Mouse (Mus musculus): Measurements from ENCODE around the gene Foxp1. TPM values are rescaled to one million over a fixed set of nuclear protein-coding genes. Genes with fewer than 3 reads are reported as not detected.

The Foxp1 gene
- polyA plus RNA-seq, 1 experiment from 2014 or later, result 52.4 TPM

- H3K4me3 ChIP-seq (ENCODE audit: low read depth, low read length), result no peak overlapping the region
- H3K9ac ChIP-seq (replicated peaks; ENCODE audit: low read depth, low read length), result no peak overlapping the region
- no peaks in the 10 kb centered on the region for H3K36me3 ChIP-seq (ENCODE audit: control insufficient read depth, insufficient read depth, low read length)
- no peak overlapping the region for H3K4me2 ChIP-seq (ENCODE audit: low read depth, low read length)
- ATAC-seq (ENCODE audit: low read depth), result no peak
- no peak overlapping the region for H3K27ac ChIP-seq (ENCODE audit: low read depth, low read length)
- peaks cover 8% of the 10 kb centered on the region; the same call in 1 of the 2 replicates for H3K4me1 ChIP-seq (ENCODE audit: control insufficient read depth, insufficient read depth, low read length)
- no peaks in the 10 kb centered on the region for H3K9me3 ChIP-seq (ENCODE audit: control insufficient read depth, low read length)
- WGBS, result 30% methylated on average over 2 of the region's 2 CpGs
- no peaks in the 10 kb centered on the region for H3K27me3 ChIP-seq (ENCODE audit: control insufficient read depth, insufficient read depth, low read length)
Observed at GRCm38 (mm10) chr6:99263886-99264185, 258.7 kb downstream of the Foxp1 start.

DNA sequence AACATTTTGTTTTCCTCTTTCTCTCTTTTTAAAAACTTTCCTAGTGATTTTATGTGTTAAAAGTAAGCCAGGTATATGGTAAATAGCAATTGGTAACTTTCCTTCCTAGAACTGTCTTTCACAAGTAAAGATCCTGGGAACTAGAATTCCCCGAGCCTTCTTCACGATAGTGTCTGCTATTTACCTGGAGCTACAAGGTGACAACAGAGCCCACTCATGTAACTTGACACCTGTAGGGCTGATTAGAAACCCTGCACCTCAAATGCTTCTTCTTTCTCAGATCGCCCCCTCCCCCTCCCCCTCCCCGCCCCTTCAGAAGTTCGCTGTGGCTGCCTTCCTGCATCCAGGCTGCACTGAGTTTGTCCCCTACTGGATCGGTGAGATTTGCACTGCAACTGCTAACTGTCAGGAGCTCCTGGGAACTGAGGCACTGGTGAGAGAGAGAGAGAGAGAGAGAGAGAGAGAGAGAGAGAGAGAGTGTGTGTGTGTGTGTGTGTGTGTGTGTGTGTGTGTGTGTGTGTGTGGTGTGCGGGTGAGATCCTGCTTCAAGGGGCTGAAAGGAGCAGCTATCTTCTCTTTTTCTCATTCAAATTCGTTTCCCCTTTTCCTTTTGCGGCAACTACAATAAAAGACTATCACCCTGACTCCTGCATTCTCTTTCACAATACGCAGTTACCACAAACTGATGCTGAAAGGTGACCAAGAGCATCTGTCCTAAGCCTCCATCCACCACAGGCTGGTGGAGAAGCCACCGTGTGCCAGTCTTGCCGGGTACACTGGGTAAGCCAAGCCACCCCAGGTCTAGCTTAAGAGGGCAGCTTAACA lies 259.2 kb downstream of the Foxp1 start:
- Histone ChIP-seq H3K9me3 (ENCODE audit: control insufficient read depth, low read length) (no peaks in the 10 kb centered on the region), H3K4me3 (ENCODE audit: low read depth, low read length) (no peak overlapping the region), H3K27ac (ENCODE audit: low read depth, low read length) (no peak overlapping the region), H3K4me2 (ENCODE audit: low read depth, low read length) (no peak overlapping the region), H3K9ac (replicated peaks; ENCODE audit: low read depth, low read length) (no peak overlapping the region), H3K4me1 (ENCODE audit: control insufficient read depth, insufficient read depth, low read length) (peaks cover 8% of the 10 kb centered on the region; the same call in 1 of the 2 replicates), H3K36me3 (ENCODE audit: control insufficient read depth, insufficient read depth, low read length) (no peaks in the 10 kb centered on the region), H3K27me3 (ENCODE audit: control insufficient read depth, insufficient read depth, low read length) (no peaks in the 10 kb centered on the region)
- WGBS, result 16% methylated on average over 12 of the region's 12 CpGs
- no peak for ATAC-seq (ENCODE audit: low read depth)

DNA sequence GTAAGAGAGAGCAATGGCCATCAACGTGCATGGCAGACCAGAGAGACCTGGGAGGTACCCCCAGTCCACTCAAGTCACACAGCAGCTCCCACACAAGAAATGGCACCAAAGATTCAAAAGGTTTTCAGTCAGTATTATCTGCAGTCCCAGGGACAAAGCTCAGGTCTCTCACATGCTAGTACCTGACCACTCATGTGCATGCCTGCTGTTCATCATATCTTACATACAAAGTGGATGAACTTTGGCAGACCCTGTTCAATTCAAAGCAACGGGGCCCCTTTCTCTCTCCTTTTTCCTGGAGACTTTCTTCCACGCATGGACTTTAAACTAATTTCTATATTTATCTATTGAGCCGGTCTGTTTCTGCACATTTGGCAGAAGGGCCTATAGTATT lies 260.8 kb downstream of the Foxp1 start:
- 62% methylated on average over 4 of the region's 4 CpGs for WGBS
- Histone ChIP-seq H3K36me3 (ENCODE audit: control insufficient read depth, insufficient read depth, low read length) (no peaks in the 10 kb centered on the region), H3K9ac (replicated peaks; ENCODE audit: low read depth, low read length) (no peak overlapping the region)

GRCm38 (mm10) chr6:99260941-99261736 lies 261.4 kb downstream of the Foxp1 start:
- Histone ChIP-seq H3K27me3 (ENCODE audit: control insufficient read depth, insufficient read depth, low read length) (no peaks in the 10 kb centered on the region), H3K9me3 (ENCODE audit: control insufficient read depth, low read length) (no peaks in the 10 kb centered on the region), H3K4me1 (ENCODE audit: control insufficient read depth, insufficient read depth, low read length) (peaks cover 8% of the 10 kb centered on the region; the same call in 1 of the 2 replicates), H3K27ac (ENCODE audit: low read depth, low read length) (no peak overlapping the region), H3K4me3 (ENCODE audit: low read depth, low read length) (no peak overlapping the region), H3K36me3 (ENCODE audit: control insufficient read depth, insufficient read depth, low read length) (no peaks in the 10 kb centered on the region), H3K4me2 (ENCODE audit: low read depth, low read length) (no peak overlapping the region), H3K9ac (replicated peaks; ENCODE audit: low read depth, low read length) (no peak overlapping the region)
- 62% methylated on average over 11 of the region's 11 CpGs for WGBS
- ATAC-seq (ENCODE audit: low read depth), result no peak

More for the DNA sequence above, 260.8 kb downstream of the Foxp1 start:
- Histone ChIP-seq H3K27ac (ENCODE audit: low read depth, low read length) (no peak overlapping the region), H3K4me2 (ENCODE audit: low read depth, low read length) (no peak overlapping the region), H3K4me1 (ENCODE audit: control insufficient read depth, insufficient read depth, low read length) (peaks cover 8% of the 10 kb centered on the region; the same call in 1 of the 2 replicates), H3K27me3 (ENCODE audit: control insufficient read depth, insufficient read depth, low read length) (no peaks in the 10 kb centered on the region), H3K4me3 (ENCODE audit: low read depth, low read length) (no peak overlapping the region), H3K9me3 (ENCODE audit: control insufficient read depth, low read length) (no peaks in the 10 kb centered on the region)
- ATAC-seq (ENCODE audit: low read depth), result no peak

GRCm38 (mm10) chr6:99258346-99258745 lies 264.2 kb downstream of the Foxp1 start:
- no peaks in the 10 kb centered on the region for H3K36me3 ChIP-seq (ENCODE audit: control insufficient read depth, insufficient read depth, low read length)
- H3K9me3 ChIP-seq (ENCODE audit: control insufficient read depth, low read length), result no peaks in the 10 kb centered on the region
- H3K9ac ChIP-seq (replicated peaks; ENCODE audit: low read depth, low read length), result no peak overlapping the region
- no peak overlapping the region for H3K4me2 ChIP-seq (ENCODE audit: low read depth, low read length)
- no peaks in the 10 kb centered on the region for H3K4me1 ChIP-seq (ENCODE audit: control insufficient read depth, insufficient read depth, low read length)
- 77% methylated on average over 5 of the region's 5 CpGs for WGBS
- H3K27me3 ChIP-seq (ENCODE audit: control insufficient read depth, insufficient read depth, low read length), result no peaks in the 10 kb centered on the region
- no peak for ATAC-seq (ENCODE audit: low read depth)
- no peak overlapping the region for H3K27ac ChIP-seq (ENCODE audit: low read depth, low read length)
- no peak overlapping the region for H3K4me3 ChIP-seq (ENCODE audit: low read depth, low read length)

GRCm38 (mm10) chr6:99257676-99258075 lies 264.8 kb downstream of the Foxp1 start:
- no peaks in the 10 kb centered on the region for H3K36me3 ChIP-seq (ENCODE audit: control insufficient read depth, insufficient read depth, low read length)
- no peak overlapping the region for H3K9ac ChIP-seq (replicated peaks; ENCODE audit: low read depth, low read length)
- no peaks in the 10 kb centered on the region for H3K4me1 ChIP-seq (ENCODE audit: control insufficient read depth, insufficient read depth, low read length)
- 86% methylated on average over 2 of the region's 2 CpGs for WGBS
- H3K27me3 ChIP-seq (ENCODE audit: control insufficient read depth, insufficient read depth, low read length), result no peaks in the 10 kb centered on the region
- H3K4me2 ChIP-seq (ENCODE audit: low read depth, low read length), result no peak overlapping the region
- H3K4me3 ChIP-seq (ENCODE audit: low read depth, low read length), result no peak overlapping the region
- no peak overlapping the region for H3K27ac ChIP-seq (ENCODE audit: low read depth, low read length)
- H3K9me3 ChIP-seq (ENCODE audit: control insufficient read depth, low read length), result no peaks in the 10 kb centered on the region
- no peak for ATAC-seq (ENCODE audit: low read depth)

DNA sequence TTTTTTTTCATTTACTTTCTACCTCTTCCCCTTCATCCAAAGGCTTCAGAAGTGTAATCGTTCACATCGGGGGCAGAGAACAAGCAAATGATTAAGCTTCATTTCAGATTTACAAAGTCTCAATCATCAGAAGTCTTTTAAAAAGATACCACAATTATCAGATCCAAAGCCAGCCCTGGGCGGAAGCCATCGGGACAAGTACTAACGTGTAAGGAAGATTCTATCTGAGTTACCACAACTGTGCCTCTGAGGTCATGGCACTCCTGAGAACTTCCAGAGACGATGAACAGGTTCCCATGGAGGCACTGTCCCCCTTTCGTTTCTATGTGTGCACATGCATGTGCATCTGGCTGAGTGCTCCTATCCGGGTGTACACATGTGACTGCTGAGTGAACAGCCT lies 269.2 kb downstream of the Foxp1 start:
- ATAC-seq (ENCODE audit: low read depth), result no peak
- WGBS, result 92% methylated on average over 8 of the region's 8 CpGs

GRCm38 (mm10) chr6:99252816-99253215 lies 269.7 kb downstream of the Foxp1 start:
- no peak overlapping the region for H3K4me2 ChIP-seq (ENCODE audit: low read depth, low read length)
- H3K27me3 ChIP-seq (ENCODE audit: control insufficient read depth, insufficient read depth, low read length), result no peaks in the 10 kb centered on the region
- no peak overlapping the region for H3K4me3 ChIP-seq (ENCODE audit: low read depth, low read length)
- no peak for ATAC-seq (ENCODE audit: low read depth)
- no peak overlapping the region for H3K9ac ChIP-seq (replicated peaks; ENCODE audit: low read depth, low read length)
- H3K9me3 ChIP-seq (ENCODE audit: control insufficient read depth, low read length), result no peaks in the 10 kb centered on the region
- no peaks in the 10 kb centered on the region for H3K36me3 ChIP-seq (ENCODE audit: control insufficient read depth, insufficient read depth, low read length)
- WGBS, result 93% methylated on average over 5 of the region's 5 CpGs
- H3K4me1 ChIP-seq (ENCODE audit: control insufficient read depth, insufficient read depth, low read length), result no peaks in the 10 kb centered on the region
- no peak overlapping the region for H3K27ac ChIP-seq (ENCODE audit: low read depth, low read length)

More for the DNA sequence above, 269.2 kb downstream of the Foxp1 start:
- Histone ChIP-seq H3K9me3 (ENCODE audit: control insufficient read depth, low read length) (no peaks in the 10 kb centered on the region), H3K27ac (ENCODE audit: low read depth, low read length) (no peak overlapping the region), H3K4me2 (ENCODE audit: low read depth, low read length) (no peak overlapping the region), H3K9ac (replicated peaks; ENCODE audit: low read depth, low read length) (no peak overlapping the region), H3K36me3 (ENCODE audit: control insufficient read depth, insufficient read depth, low read length) (no peaks in the 10 kb centered on the region), H3K4me1 (ENCODE audit: control insufficient read depth, insufficient read depth, low read length) (no peaks in the 10 kb centered on the region), H3K27me3 (ENCODE audit: control insufficient read depth, insufficient read depth, low read length) (no peaks in the 10 kb centered on the region), H3K4me3 (ENCODE audit: low read depth, low read length) (no peak overlapping the region)

DNA sequence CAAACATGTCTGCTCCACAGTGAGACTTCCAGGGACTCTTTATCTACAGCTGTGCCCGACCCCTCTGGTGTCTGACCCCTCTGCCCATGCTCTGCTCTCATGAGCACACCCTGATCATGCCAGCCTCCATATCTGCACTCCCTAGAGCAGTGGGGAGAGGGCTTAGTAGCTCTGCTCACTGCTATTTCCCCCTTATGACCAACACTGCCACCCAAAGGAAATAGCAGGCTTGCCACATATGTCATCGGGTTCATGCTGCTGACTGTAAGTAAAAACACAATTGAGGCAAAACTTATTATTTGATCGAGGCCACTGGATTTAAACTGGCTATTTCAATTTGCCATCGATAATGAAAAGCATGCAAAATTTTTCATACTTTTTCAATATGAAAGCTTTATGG lies 270.6 kb downstream of the Foxp1 start:
- H3K36me3 ChIP-seq (ENCODE audit: control insufficient read depth, insufficient read depth, low read length), result no peaks in the 10 kb centered on the region
- H3K4me1 ChIP-seq (ENCODE audit: control insufficient read depth, insufficient read depth, low read length), result no peaks in the 10 kb centered on the region
- no peaks in the 10 kb centered on the region for H3K9me3 ChIP-seq (ENCODE audit: control insufficient read depth, low read length)
- ATAC-seq (ENCODE audit: low read depth), result no peak
- no peak overlapping the region for H3K27ac ChIP-seq (ENCODE audit: low read depth, low read length)
- H3K4me2 ChIP-seq (ENCODE audit: low read depth, low read length), result no peak overlapping the region
- H3K4me3 ChIP-seq (ENCODE audit: low read depth, low read length), result no peak overlapping the region
- WGBS, result 91% methylated on average over 4 of the region's 4 CpGs
- H3K27me3 ChIP-seq (ENCODE audit: control insufficient read depth, insufficient read depth, low read length), result no peaks in the 10 kb centered on the region
- no peak overlapping the region for H3K9ac ChIP-seq (replicated peaks; ENCODE audit: low read depth, low read length)
